Mouse (Mus musculus) stomach, postnatal 0 days (tissue): ENCODE results near the gene Map4k4. TPM values are rescaled to one million over a fixed set of nuclear protein-coding genes. Genes with fewer than 3 reads are reported as not detected.

Source experiments
- ATAC-seq: fragments of 200-750 bp; cut with Nextera tagmentation; 2 replicates; pipeline ENCODE4 v1.8.0; 2017; ENCODE audit not compliant: low FRiP score, low TSS enrichment
- DNase-seq: peaks from one replicate; pipeline ENCODE4 v3.0.0-alpha.2; 2016; ENCODE audit warnings: low spot score
- H3K27ac ChIP-seq: fragments of 300-500 bp; sonication (generic); replicated peaks from 2 replicates; pipeline ENCODE4 v1.5.1; 2014; ENCODE audit warnings: mild to moderate bottlenecking, control low read depth
- H3K27me3 ChIP-seq: fragments of 300-500 bp; sonication (generic); 2 replicates; pipeline ENCODE4 v1.6.1; 2014; ENCODE audit warnings: low read length; ENCODE audit not compliant: control insufficient read depth, insufficient read depth
- H3K36me3 ChIP-seq: fragments of 300-500 bp; sonication (generic); 2 replicates; pipeline ENCODE4 v1.6.1; 2014; ENCODE audit warnings: low read length, mixed read lengths; ENCODE audit not compliant: control insufficient read depth, insufficient read depth
- H3K4me1 ChIP-seq: fragments of 300-500 bp; sonication (generic); replicated peaks from 2 replicates; pipeline ENCODE4 v1.6.1; 2014; ENCODE audit warnings: antibody characterized with exemption; ENCODE audit not compliant: control insufficient read depth, insufficient read depth
- H3K4me2 ChIP-seq: fragments of 300-500 bp; sonication (generic); replicated peaks from 2 replicates; pipeline ENCODE4 v1.6.1; 2014; ENCODE audit warnings: low read depth, mild to moderate bottlenecking, control low read depth, moderate library complexity
- H3K4me3 ChIP-seq: fragments of 300-500 bp; sonication (generic); 2 replicates; pipeline ENCODE4 v1.5.1; 2014; ENCODE audit warnings: low read depth, low read length, control low read depth
- H3K9ac ChIP-seq: fragments of 300-500 bp; sonication (generic); 2 replicates; pipeline ENCODE4 v1.6.1; 2014; ENCODE audit warnings: mild to moderate bottlenecking, low read length, control low read depth, mixed read lengths
- H3K9me3 ChIP-seq: fragments of 300-500 bp; sonication (generic); 2 replicates; pipeline ENCODE4 v1.6.1; 2016; ENCODE audit warnings: low read length; ENCODE audit not compliant: control insufficient read depth
- CTCF ChIP-seq: IDR thresholded peaks from 2 replicates; pipeline ENCODE4 v1.5.1; 2016; ENCODE audit warnings: antibody characterized with exemption, low read depth, mild to moderate bottlenecking, moderate library complexity
- EP300 ChIP-seq: optimal IDR thresholded peaks from 2 replicates; pipeline ENCODE3; 2016; ENCODE audit warnings: antibody characterized with exemption
- WGBS: fragments of 180-500 bp; shearing (Covaris S2); extraction: QIAGEN DNeasy Blood & Tissue Kit; methylation state at CpG from one replicate; pipeline ENCODE4 v1.1.7; 2014; 5-methylcytosine and 5-hydroxymethylcytosine counted together
- polyA plus RNA-seq: library from polyadenylated mRNA; unstranded; fragments of >200 nt; fragmentation: Nextera tagmentation; extraction: Ambion mirVana; gene quantifications from 2 replicates; pipeline ENCODE4 v1.2.1, GENCODE M21; 2015

Map4k4 gene
- polyA plus RNA-seq, 1 experiment from 2014 or later, result 8.5 TPM

- Histone ChIP-seq H3K4me2 (no peak overlapping the region), H3K36me3 (no peaks in the 10 kb centered on the region), H3K9ac (no peak overlapping the region), H3K4me3 (no peak overlapping the region), H3K4me1 (peaks cover under 1% of the 10 kb centered on the region; the same call in 1 of the 2 replicates), H3K27me3 (no peaks in the 10 kb centered on the region), H3K27ac (no peak overlapping the region), H3K9me3 (no peaks in the 10 kb centered on the region)
- DNase-seq, result no peak
- 45% methylated on average over 4 of the region's 4 CpGs for WGBS
- no peak for ATAC-seq
- TF ChIP-seq CTCF (no peak), EP300 (no peak)
Observed at GRCm38 (mm10) chr1:40063409-40063808, 162.7 kb downstream of the Map4k4 start.

DNA sequence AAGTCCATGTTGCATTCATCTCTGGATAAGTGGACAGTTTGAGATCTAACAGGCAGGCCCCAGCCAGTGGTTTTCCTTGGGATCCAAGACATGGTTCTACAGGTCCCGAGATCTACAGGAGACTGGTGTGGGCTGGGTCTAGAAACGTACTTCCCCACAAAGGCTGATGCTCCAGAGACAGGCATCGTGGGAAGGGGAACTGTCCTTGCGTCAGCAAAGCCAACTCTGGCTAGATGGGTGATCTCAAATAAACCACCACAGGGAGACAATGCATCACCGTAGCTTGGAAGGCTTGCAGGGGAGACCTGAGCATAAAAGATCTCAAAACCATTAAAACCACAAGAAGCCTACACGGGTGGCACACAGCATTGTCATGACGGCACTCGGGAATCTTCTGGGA lies 163.8 kb downstream of the Map4k4 start:
- no peak overlapping the region for H3K4me2 ChIP-seq
- no peak overlapping the region for H3K9ac ChIP-seq
- no peaks in the 10 kb centered on the region for H3K9me3 ChIP-seq
- no peaks in the 10 kb centered on the region for H3K27me3 ChIP-seq
- H3K27ac ChIP-seq, result no peak overlapping the region
- no peak overlapping the region for H3K4me3 ChIP-seq
- DNase-seq, result no peak
- no peak for TF ChIP-seq CTCF
- no peak for TF ChIP-seq EP300
- H3K4me1 ChIP-seq, result no peaks in the 10 kb centered on the region
- no peaks in the 10 kb centered on the region for H3K36me3 ChIP-seq
- 87% methylated on average over 8 of the region's 8 CpGs for WGBS
- ATAC-seq, result no peak

- Histone ChIP-seq H3K9ac (no peak overlapping the region), H3K9me3 (no peaks in the 10 kb centered on the region), H3K4me2 (no peak overlapping the region), H3K4me3 (no peak overlapping the region), H3K27ac (no peak overlapping the region), H3K4me1 (no peaks in the 10 kb centered on the region), H3K36me3 (no peaks in the 10 kb centered on the region), H3K27me3 (no peaks in the 10 kb centered on the region)
- DNase-seq, result no peak
- WGBS, result 83% methylated on average over 4 of the region's 4 CpGs
- TF ChIP-seq EP300 (no peak), CTCF (no peak)
- ATAC-seq, result no peak
Observed at GRCm38 (mm10) chr1:40072558-40072957, 171.8 kb downstream of the Map4k4 start.

- Histone ChIP-seq H3K27ac (no peak within 1 kb of the TSS), H3K4me1 (no peaks in the 10 kb centered on the region), H3K9ac (no peak within 1 kb of the TSS), H3K4me2 (no peak within 1 kb of the TSS), H3K9me3 (no peaks in the 10 kb centered on the region), H3K27me3 (no peaks in the 10 kb centered on the region), H3K36me3 (no peaks in the 10 kb centered on the region), H3K4me3 (no peak within 1 kb of the TSS)
- 77% methylated on average over 5 of the region's 5 CpGs for WGBS
- ATAC-seq (no peak), DNase-seq (no peak)
- TF ChIP-seq EP300, result no peak
- no peak for TF ChIP-seq CTCF
Observed at GRCm38 (mm10) chr1:40073779-40074178, 173.1 kb downstream of the Map4k4 start, which contains the start of gene Il1r2. TSS of gene Il1r2 (plus strand) at chr1:40074079.

Other genes with a start within 250 kb of the Map4k4 start
- 0.22 and 0.30 TPM in 2 replicates for gene Creg2, start 249.4 kb upstream of the Map4k4 start, polyA plus RNA-seq
- 0.06 and 0.21 TPM in 2 replicates for gene Rfx8, start 179.9 kb upstream of the Map4k4 start, polyA plus RNA-seq
- 1.3 and 1.4 TPM in 2 replicates for gene Gm3646, start 95.6 kb upstream of the Map4k4 start, polyA plus RNA-seq
- 18.7 and 25.9 TPM in 2 replicates for gene Il1r2, start 173.2 kb downstream of the Map4k4 start, polyA plus RNA-seq